Mouse (Mus musculus) NIH3T3 (cell line): ENCODE results near the gene Gdf9.
A peak's percentile ranks its signal among the peaks of the same experiment; 100 is the strongest.

Experiments
- DNase-seq: peaks from one replicate; pipeline ENCODE4 v3.0.0-alpha.2; 2012; ENCODE audit warnings: low read depth

Gene Gdf9

DNA sequence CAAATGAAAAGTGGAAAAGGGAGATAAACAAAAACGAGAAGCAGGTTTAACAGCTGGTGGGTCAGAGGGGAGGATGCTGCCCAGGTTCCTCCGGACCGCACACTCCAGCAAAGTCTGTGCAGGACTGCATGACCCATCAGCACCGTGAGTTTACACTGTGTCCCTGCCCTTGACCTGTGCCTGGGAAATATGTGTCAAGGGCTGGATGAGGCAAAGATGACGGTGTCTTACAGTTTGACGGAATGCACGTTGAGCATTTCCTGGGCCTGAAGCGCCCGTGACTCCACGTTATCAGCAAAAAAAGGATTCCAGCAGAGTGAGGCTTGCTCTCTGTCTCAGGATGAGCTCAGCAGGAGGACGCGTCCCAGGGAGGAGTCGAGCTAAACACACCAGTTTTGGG lies 14.7 kb downstream of the Gdf9 start:
- DNase-seq = no peak

DNA sequence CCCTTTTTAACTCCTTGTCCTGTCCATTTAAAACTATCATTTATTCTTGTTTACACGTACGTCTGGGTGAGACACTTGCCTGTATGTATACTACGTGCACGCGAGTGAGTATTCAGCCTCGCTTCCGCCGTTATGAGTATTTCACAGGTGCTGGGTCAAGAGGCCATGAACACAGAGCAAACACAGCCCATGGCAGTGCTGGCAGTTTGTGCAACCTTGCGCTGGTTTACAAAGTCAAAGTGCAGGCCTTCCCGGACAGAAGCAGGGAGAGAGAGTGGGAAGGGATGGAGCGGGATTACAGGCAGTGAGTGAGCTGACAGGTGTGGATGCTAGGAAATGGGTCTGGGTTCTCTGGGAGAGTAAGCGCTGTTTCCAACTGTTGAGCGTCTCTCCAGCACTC lies 15.4 kb downstream of the Gdf9 start:
- no peak for DNase-seq

GRCm38 (mm10) chr11:53447996-53448395 lies 17.2 kb downstream of the Gdf9 start:
- no peak for DNase-seq

- peak; percentile 46 for DNase-seq
These were observed 17.7 kb downstream of the Gdf9 start for GRCm38 (mm10) chr11:53448529-53448928.

- DNase-seq = no peak
These were observed 19.4 kb downstream of the Gdf9 start for GRCm38 (mm10) chr11:53450070-53450705.

DNA sequence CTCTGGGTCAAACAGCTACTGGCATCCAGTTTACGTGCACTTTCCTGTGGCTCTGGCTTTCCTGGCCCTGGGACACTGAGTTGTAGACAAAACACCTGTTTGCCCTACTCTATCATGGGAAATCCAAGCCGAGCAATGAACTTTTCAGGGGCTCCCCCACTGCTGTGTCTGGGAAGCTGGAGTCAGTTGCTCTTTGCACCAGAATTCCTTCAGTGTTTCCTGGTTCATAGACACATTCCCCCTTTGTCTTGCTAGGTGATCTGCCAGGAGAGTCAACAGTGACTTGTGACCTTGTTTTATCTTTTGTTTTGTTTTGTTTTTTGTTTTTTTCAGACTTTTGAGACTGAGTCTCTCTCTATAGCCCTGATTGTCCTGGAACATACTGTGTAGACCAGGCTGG lies 20.5 kb downstream of the Gdf9 start:
- DNase-seq = no peak

DNA sequence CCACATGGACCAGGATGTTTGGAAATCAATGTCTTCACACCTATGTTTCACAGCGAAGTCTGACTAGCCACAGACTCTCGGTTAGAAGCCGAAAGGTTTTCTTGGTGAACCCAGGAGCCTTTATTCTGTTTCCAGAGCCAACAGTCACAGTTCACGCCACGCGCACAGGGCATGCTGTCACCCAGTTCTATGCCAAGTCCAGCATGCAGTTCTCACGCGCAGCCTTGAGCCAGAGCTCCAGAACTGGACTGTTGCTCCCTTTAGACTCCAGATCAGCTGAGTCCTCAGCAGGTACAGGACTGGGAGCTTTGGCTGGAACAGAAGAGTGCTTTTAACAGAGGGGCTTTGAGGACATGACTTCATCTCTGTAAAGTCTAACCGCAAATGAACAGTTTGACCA lies 21.6 kb downstream of the Gdf9 start:
- no peak for DNase-seq

GRCm38 (mm10) chr11:53453031-53453430 lies 22.2 kb downstream of the Gdf9 start:
- no peak for DNase-seq

DNA sequence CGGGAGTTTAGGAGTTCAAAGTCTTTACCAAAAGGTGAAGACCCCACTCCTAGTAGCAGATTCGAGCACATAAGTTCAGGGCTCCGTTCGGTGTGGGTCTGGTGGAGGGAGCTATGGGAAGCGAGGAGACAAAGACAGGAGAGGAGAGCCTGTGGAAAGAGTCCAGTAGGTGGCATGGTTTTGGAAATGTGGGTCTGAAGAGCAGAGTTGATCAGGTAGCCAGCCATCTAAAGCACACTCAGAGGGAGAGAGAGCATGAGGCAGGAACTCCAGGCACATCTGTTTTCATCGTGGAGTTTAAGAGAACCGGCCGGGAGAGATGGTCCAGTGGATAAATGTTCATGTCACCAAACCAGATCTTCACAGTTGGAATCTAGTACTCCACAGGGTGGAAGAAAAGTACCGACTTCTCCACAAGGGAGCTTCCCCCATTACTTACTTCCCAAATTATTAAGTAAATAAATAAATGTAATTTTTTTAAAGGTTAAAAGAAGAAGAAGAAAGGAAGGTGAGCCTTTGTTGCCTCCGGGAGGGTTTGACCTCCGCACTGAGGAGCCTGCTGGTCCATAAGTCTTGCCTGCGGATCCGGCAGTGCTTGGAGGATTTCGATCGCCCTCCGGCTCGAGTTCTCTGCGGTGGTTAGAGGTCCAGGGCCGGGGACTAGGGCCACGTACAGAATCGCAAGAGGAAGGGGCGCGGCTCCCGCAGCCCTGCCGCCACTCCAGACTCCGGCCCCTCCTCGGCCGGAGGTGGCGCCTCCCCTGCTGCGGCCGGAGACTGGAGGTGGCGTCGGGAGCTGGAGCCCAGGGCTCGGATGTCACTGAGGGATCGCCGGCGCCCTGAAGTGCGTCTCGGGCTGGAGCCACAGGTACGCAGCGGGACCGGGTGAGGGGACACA lies 25.9 kb downstream of the Gdf9 start, which contains the start of the genes Gm10447 and Shroom1:
TSS of gene Gm10447 (minus strand) at position 637 of the 898 bp plus-strand sequence.
TSS of gene Shroom1 (plus strand) at position 732 of the 898 bp plus-strand sequence.
- DNase-seq = peak; percentile 75

GRCm38 (mm10) chr11:53457372-53457954 lies 26.6 kb downstream of the Gdf9 start:
- peak; percentile 37 for DNase-seq

GRCm38 (mm10) chr11:53458996-53459395 lies 28.2 kb downstream of the Gdf9 start:
- no peak for DNase-seq

DNA sequence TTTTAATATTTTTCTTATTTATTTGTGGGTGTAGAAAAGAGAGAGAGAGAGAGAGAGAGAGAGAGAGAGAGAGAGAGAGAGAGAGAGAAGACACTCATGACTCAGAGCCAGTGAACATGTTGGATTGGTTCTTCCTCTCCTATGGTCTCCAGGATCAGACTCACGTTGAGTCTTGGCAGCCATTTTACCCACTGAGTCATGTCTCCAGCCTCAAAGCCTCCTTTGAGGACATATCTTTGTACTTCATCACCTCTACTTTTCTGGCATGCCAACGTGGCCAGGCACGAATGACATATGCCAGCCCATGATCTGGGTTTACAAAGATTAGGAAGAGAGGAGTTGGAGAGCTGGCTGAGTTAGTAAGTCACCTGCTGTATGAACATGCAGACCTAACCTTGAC lies 29.4 kb downstream of the Gdf9 start:
- peak; percentile 78 for DNase-seq

DNA sequence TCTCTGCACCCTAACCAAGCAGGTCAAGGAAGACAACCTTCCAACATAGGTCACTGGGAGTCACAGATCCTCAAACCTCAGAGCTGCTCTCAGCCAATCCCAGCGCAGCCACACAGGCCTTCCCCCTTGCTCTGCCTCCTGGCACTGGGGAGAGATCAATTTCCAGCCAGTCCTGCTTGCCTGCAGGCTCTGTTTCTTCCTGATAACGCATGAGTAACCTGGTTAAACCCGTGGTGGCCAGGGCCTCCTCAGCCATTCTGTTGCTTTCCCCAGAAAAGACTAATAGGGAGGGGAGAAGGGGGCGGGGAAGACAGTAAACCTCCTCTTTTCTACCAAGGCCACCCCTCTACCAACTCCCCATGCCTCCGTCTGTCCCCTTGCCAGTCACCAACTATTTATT lies 30.9 kb downstream of the Gdf9 start:
- no peak for DNase-seq

- no peak for DNase-seq
These were observed 33.0 kb downstream of the Gdf9 start for GRCm38 (mm10) chr11:53463551-53464424.

DNA sequence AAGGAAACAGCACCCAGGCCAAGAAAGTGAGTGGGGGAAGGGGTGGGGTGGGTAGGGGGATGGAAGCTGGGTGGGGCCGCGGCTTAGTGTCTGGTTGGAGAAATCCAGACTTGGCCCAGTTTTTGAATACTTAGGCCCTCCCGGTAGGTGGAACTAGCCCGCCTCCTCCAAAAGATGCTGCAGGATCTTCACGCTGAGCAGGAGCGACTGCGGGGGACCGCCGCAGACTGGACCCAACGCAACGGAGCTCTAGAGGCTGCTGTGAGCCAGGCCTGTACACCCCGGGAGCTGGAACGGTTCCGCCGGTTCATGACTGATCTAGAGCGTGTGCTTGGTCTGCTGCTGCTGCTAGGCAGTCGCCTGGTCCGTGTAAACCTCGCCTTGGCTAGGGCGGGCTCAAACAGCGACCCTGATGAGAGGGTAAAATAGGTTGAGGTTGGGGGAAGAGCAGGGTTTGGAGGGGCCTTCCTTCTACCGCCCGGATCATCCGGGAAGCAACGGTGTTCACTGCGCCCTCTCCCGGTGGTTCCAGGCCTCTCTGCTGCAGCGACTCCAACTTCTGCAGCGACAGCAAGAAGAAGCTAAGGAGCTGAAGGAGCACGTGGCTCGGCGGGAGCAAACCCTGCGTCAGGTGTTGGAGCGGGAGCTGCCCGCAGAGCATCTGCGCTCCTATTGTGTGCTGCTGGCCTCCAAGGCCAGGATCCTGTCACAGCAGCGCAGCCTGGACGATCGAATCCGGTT lies 35.6 kb downstream of the Gdf9 start:
- no peak for DNase-seq

- DNase-seq = no peak
These were observed 38.6 kb downstream of the Gdf9 start for GRCm38 (mm10) chr11:53469294-53469967.

DNA sequence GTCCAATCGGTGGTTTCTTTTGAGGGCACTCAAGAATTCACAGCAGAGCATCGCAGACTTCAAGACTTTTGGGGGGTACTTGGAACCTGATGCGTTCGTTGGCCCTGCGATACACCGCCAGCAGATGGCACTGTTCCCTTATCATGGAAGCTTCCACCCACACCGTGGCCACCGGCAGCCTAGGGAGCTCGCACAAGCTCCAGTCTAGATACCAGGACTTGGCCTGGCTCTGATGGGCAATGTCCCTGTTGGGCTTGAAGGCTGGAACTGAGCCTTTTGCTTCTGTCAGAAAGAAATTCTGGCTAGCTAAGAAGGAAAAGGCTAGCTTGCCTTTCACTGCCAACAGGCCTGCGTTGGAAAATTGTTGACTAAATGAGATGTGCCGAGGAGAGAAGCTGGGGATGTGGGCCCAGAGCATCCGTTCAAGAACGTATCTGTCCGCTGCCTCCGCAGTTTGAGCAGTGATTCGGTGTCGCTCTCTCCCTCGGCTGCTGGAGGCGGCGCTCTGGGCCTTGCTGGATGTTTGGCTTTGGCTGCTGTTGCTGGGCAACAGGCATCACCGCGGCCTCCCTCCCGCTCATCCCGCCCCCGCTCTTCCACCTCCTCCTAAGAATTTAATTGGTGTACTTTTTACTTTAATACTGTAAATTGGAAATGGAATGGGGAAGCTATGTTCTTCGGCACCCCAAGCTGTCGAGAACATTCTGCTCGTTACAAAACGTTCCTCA lies 39.3 kb downstream of the Gdf9 start, which contains the start of gene Gm9837:
TSS of gene Gm9837 (minus strand) at position 512 of the 728 bp plus-strand sequence.
- DNase-seq = peak; percentile 96

DNA sequence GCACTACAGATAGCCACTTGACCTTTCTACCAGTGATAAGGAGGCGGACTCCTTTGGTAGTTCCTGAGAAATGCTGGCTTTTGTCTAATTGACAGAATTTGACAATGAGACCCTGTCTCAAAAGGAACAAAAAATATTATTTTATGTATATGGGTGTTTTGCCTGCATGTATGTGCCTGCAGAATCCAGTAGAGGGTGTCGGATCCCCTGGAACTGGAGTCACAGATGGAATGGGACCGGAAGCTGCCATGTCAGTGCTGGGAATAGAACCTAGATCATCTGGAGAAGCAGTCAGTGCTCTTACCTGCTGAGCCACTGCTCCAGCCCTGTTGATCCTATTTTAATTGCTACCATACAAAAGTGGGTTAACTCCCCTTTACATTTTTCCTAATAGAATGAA lies 41.9 kb downstream of the Gdf9 start:
- peak; percentile 41 for DNase-seq

- DNase-seq = no peak
These were observed 44.8 kb downstream of the Gdf9 start for GRCm38 (mm10) chr11:53475620-53476019.

GRCm38 (mm10) chr11:53477833-53478232 lies 47.0 kb downstream of the Gdf9 start:
- no peak for DNase-seq
